Mouse (Mus musculus): ENCODE measurements around the gene Jaml.
"Not testable (repeated sequence)": the region's sequence is repeated elsewhere in the genome, so short reads cannot be mapped to it uniquely, and the experiment has no call there.

Gene Jaml

GRCm38 (mm10) chr9:45079011-45079410 lies at the start of gene Jaml:
TSS of gene Jaml (plus strand) at chr9:45079183.
- no peak for DNase-seq (ENCODE audit: low read depth, low spot score)

GRCm38 (mm10) chr9:45030341-45030740 lies 48.6 kb upstream of the Jaml start:
- DNase-seq (ENCODE audit: low read depth, low spot score): no peak

GRCm38 (mm10) chr9:45032261-45032660 lies 46.7 kb upstream of the Jaml start:
- DNase-seq (ENCODE audit: low read depth, low spot score): no peak

- no peak for DNase-seq (ENCODE audit: low read depth, low spot score)
Observed at GRCm38 (mm10) chr9:45034526-45034925, 44.5 kb upstream of the Jaml start.

- DNase-seq (ENCODE audit: low read depth, low spot score): not testable (repeated sequence)
Observed at GRCm38 (mm10) chr9:45037803-45038202, 41.2 kb upstream of the Jaml start.

- no peak for DNase-seq (ENCODE audit: low read depth, low spot score)
Observed at GRCm38 (mm10) chr9:45039499-45039898, 39.5 kb upstream of the Jaml start, which contains the start of gene Mpzl2. TSS of gene Mpzl2 (plus strand) at chr9:45039799.

GRCm38 (mm10) chr9:45040066-45040845 lies 38.7 kb upstream of the Jaml start:
- DNase-seq (ENCODE audit: low read depth, low spot score): no peak

GRCm38 (mm10) chr9:45041131-45041838 lies 37.7 kb upstream of the Jaml start:
- DNase-seq (ENCODE audit: low read depth, low spot score): peak; percentile 36

GRCm38 (mm10) chr9:45042056-45042720 lies 36.8 kb upstream of the Jaml start:
- DNase-seq (ENCODE audit: low read depth, low spot score): peak; percentile 28

- DNase-seq (ENCODE audit: low read depth, low spot score): peak; percentile 30
Observed at GRCm38 (mm10) chr9:45042947-45043346, 36.0 kb upstream of the Jaml start.

GRCm38 (mm10) chr9:45046973-45047372 lies 32.0 kb upstream of the Jaml start:
- DNase-seq (ENCODE audit: low read depth, low spot score): no peak

- DNase-seq (ENCODE audit: low read depth, low spot score): peak; percentile 36
Observed at GRCm38 (mm10) chr9:45048511-45048910, 30.5 kb upstream of the Jaml start.

GRCm38 (mm10) chr9:45049731-45050130 lies 29.3 kb upstream of the Jaml start:
- DNase-seq (ENCODE audit: low read depth, low spot score): no peak

- DNase-seq (ENCODE audit: low read depth, low spot score): no peak
Observed at GRCm38 (mm10) chr9:45050301-45050700, 28.7 kb upstream of the Jaml start.

- peak; percentile 93 for DNase-seq (ENCODE audit: low read depth, low spot score)
Observed at GRCm38 (mm10) chr9:45055082-45055713, 23.8 kb upstream of the Jaml start, which contains the start of gene Mpzl3. TSS of gene Mpzl3 (plus strand) at chr9:45055186.

- DNase-seq (ENCODE audit: low read depth, low spot score): no peak
Observed at GRCm38 (mm10) chr9:45058304-45058940, 20.6 kb upstream of the Jaml start.

- no peak for DNase-seq (ENCODE audit: low read depth, low spot score)
Observed at GRCm38 (mm10) chr9:45060151-45060550, 18.8 kb upstream of the Jaml start.

- DNase-seq (ENCODE audit: low read depth, low spot score): no peak
Observed at GRCm38 (mm10) chr9:45062677-45063076, 16.3 kb upstream of the Jaml start.

GRCm38 (mm10) chr9:45064421-45064820 lies 14.6 kb upstream of the Jaml start:
- DNase-seq (ENCODE audit: low read depth, low spot score): no peak

GRCm38 (mm10) chr9:45066735-45067134 lies 12.2 kb upstream of the Jaml start:
- DNase-seq (ENCODE audit: low read depth, low spot score): no peak

GRCm38 (mm10) chr9:45071800-45072199 lies 7.2 kb upstream of the Jaml start:
- no peak for DNase-seq (ENCODE audit: low read depth, low spot score)
